Mouse (Mus musculus): ENCODE measurements at regions not wholly inside any gene's neighbourhood (a gene's known extent, or its start where the extent isn't known, plus 50 kb on each side); places are given as distances from the start of the nearest gene placed in this dataset.

DNA sequence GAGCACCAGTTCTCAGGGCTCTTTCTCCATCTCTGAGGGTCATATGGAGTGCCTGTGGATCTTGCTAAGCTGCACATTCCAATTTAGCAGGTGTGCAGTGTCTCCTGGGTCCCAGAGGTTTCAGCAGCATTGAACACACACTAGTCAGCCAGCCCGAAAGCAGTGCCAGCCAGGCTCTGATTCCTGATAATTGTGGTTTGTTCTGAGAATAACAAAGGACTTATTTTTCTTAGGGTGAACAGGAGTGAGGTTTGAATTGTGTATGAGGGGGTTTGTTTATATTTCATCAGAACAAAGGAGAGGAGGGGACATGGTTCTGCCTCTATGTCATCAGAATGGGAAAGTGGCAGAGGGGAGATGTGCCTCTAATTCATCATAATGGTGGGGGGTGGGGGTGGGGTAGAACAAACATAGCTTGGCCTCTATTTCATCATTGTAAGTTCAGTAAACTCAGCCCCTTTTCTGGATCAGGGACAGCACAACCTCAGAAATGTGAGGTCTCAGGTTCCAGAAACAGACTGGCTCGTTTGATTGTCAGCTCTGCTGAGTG is 191.8 kb upstream of the Nlrp1b start:
- TF ChIP-seq CTCF (IDR thresholded peaks at IDR 0.05 in 2 of 3, conservative IDR thresholded peaks at IDR 0.05 in 1 of 3; ENCODE audit: control insufficient read depth in 1 of 3, insufficient read depth in 1 of 3, low read depth in 2 of 3, low read length in 3 of 3, poor library complexity in 1 of 3, severe bottlenecking in 1 of 3) (no peak), RAD21 (IDR thresholded peaks at IDR 0.05; ENCODE audit: low read depth, low read length) (no peak), MXI1 (IDR thresholded peaks at IDR 0.05; ENCODE audit: low read depth, low read length) (no peak), CHD2 (IDR thresholded peaks at IDR 0.05; ENCODE audit: low read length) (no peak), ZMIZ1 (IDR thresholded peaks at IDR 0.05; ENCODE audit: low read depth, low read length) (no peak), TBP (IDR thresholded peaks at IDR 0.05; ENCODE audit: low read depth, low read length) (no peak)
